14 mouse cellular contexts compared by ENCODE assay signal in genomic region chr5:139145726-139146125, GRCm38 (mm10). TPM values are rescaled to one million over a fixed set of nuclear protein-coding genes. Genes with fewer than 3 reads are reported as not detected.
"Had no signal": no experiment of that assay in that cellular context is flagged by ENCODE, and none has a peak within 500 bp of the region (broad histone marks: within the 10 kb centered on the region; RNA-seq: fewer than 3 reads in every experiment).

No protein-coding gene starts in this region.

- H3K36me3 ChIP-seq: limb, embryonic 13.5 days; midbrain, embryonic 15.5 days; neural tube, embryonic 12.5 days had no signal

- ATAC-seq: lung, postnatal 0 days; midbrain, embryonic 15.5 days had no signal

- H3K27ac ChIP-seq: limb, embryonic 13.5 days; liver, embryonic 14.5 days; midbrain, embryonic 15.5 days; neural tube, embryonic 12.5 days; stomach, postnatal 0 days had no signal

- H3K4me2 ChIP-seq: limb, embryonic 13.5 days; midbrain, embryonic 11.5 days; midbrain, embryonic 15.5 days; neural tube, embryonic 12.5 days had no signal

- H3K27me3 ChIP-seq: limb, embryonic 13.5 days; midbrain, embryonic 15.5 days; neural tube, embryonic 12.5 days had no signal

- H3K9ac ChIP-seq: limb, embryonic 13.5 days; liver, embryonic 14.5 days; midbrain, embryonic 15.5 days; neural tube, embryonic 12.5 days had no signal

- H3K9me3 ChIP-seq: limb, embryonic 13.5 days; midbrain, embryonic 15.5 days; neural tube, embryonic 12.5 days had no signal

- DNase-seq: layer of hippocampus, adult 9-11 months; layer of hippocampus, postnatal 36 days; left cerebral cortex, postnatal 4 days; lung, adult 2 months; lung, postnatal 36 days; thymus, postnatal 4 days had no signal

- H3K4me3 ChIP-seq: limb, embryonic 13.5 days; midbrain, embryonic 15.5 days; neural tube, embryonic 12.5 days had no signal

RNA-seq across cellular contexts. Expression of gene Prkar1b, which starts 4.1 kb away (rescaled TPM):
- total RNA-seq: neutrophil, adult 5-6 weeks had no signal
